Mouse (Mus musculus) WW6 (cell line): ENCODE data around the gene Mrpl21.

ENCODE experiments used
- DNase-seq: peaks from one replicate; pipeline ENCODE4 v3.0.0-alpha.2; 2013; ENCODE audit warnings: low read depth, low spot score

Gene Mrpl21

GRCm38 (mm10) chr19:3282572-3283467 is at the start of gene Mrpl21, which contains the start of gene Ighmbp2:
Gene Mrpl21, plus strand, starts transcription at chr19:3282901.
Gene Ighmbp2, minus strand, starts transcription at chr19:3283017.
- peak; percentile 80 for DNase-seq

- DNase-seq: no peak
Observed at GRCm38 (mm10) chr19:3260016-3260415, 22.7 kb upstream of the Mrpl21 start.

- DNase-seq: no peak
Observed at GRCm38 (mm10) chr19:3260591-3260990, 22.1 kb upstream of the Mrpl21 start.

DNA sequence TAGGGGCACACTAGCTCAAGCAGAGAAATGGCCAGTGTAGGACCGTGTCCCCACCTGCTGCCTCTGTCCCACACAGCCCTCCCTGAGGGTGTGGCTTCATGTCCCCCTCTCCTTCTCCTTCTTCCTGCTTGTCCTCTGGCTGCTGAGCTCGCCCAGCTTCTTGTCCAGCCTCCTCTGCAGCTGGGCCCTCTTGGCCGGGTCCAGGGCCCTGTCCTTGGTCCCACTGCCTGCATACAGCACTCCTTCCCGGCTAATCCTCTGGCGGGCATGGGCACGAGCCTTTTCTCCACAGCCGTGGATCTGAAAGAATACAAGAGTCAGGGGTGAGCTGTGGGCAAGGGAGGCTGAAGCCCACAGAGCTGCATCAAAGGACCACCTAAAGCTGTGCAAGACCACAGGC is 21.4 kb upstream of the Mrpl21 start:
- no peak for DNase-seq

- no peak for DNase-seq
Observed at GRCm38 (mm10) chr19:3261764-3262525, 20.8 kb upstream of the Mrpl21 start.

DNA sequence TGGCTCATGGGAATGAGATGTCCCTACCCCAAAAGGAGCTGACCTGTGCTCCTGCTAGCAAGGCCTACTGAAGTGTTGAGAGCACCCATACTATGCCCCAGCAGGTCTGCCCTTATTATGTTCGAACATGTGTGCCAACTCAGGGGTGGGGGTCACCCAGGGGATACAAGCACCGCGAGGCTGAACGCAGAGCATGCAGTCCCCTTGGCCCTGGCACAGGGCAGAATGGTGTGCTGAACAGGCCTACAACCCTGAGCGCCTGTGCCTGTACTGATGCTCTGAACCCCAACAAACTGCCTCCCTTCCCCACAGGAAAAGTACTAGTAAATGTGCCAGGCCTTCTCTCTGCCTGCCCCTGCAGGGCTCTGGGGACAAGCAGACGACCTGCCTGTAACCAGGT is 18.4 kb upstream of the Mrpl21 start:
- DNase-seq: no peak

- no peak for DNase-seq
Observed at GRCm38 (mm10) chr19:3265180-3265579, 17.5 kb upstream of the Mrpl21 start.

GRCm38 (mm10) chr19:3266136-3266535 is 16.6 kb upstream of the Mrpl21 start:
- DNase-seq: no peak

- no peak for DNase-seq
Observed at GRCm38 (mm10) chr19:3266676-3267075, 16.0 kb upstream of the Mrpl21 start.

DNA sequence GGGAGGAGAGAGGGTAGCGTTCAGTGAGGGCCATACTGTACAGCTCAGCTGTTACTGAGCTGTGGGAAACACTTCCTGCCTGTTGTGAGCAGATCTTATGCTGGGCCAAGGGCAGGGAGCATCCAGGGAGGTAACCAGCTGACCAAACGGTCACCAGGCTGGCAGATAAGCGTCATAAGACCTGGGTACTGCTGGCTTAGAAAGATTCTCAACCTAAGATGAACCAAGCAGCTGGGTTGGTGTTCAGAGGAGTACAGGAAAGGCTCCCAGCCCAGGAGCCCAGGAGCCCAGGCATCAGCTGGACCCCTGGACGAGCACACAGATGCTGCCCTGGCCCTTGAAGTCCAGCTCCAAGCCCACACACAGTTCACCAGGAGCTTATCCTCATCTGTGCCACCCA is 15.4 kb upstream of the Mrpl21 start:
- DNase-seq: no peak

GRCm38 (mm10) chr19:3268218-3268980 is 14.3 kb upstream of the Mrpl21 start:
- DNase-seq: no peak

- DNase-seq: no peak
Observed at GRCm38 (mm10) chr19:3269279-3269678, 13.4 kb upstream of the Mrpl21 start.

- no peak for DNase-seq
Observed at GRCm38 (mm10) chr19:3269803-3270202, 12.9 kb upstream of the Mrpl21 start.

DNA sequence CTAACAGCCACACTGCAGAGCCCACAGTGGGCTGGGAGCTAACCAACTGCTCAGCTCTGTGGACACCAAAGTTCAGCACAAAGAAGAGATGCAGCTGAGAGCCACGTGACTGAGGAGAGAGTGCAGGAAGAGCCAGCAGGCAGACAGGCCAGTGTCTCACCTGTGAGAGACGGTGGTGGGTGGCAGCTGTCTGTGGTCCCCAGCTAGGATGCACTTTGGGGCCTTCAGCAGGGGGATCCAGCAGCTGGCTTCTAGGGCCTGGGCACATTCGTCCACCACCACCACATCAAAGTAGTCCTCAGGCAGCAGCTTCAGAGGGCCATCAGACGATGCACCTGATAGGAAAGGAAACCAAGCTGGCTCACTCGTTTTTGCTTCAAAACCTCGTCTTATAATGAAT is 11.3 kb upstream of the Mrpl21 start:
- DNase-seq: no peak

DNA sequence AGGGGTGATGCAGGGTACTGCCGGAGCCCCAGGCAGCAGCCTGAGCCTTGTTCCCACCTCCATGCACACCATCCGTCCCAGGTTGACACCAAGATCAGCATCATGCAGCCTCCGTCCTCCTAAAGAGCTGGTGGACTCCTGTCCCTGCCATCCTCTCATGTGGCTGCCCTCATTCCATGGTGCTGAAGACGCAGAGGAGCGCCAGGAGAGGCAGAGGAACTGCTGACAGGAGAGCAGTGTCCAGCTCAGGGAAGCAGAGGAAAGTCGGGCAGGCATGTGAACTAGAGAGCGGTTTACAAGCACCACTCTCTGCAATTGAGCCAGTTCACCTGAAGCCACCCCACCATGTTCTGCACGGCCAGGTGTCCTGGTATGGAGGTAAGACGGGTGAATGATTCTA is 9.4 kb upstream of the Mrpl21 start:
- DNase-seq: no peak

GRCm38 (mm10) chr19:3275744-3276365 is 6.8 kb upstream of the Mrpl21 start:
- no peak for DNase-seq

DNA sequence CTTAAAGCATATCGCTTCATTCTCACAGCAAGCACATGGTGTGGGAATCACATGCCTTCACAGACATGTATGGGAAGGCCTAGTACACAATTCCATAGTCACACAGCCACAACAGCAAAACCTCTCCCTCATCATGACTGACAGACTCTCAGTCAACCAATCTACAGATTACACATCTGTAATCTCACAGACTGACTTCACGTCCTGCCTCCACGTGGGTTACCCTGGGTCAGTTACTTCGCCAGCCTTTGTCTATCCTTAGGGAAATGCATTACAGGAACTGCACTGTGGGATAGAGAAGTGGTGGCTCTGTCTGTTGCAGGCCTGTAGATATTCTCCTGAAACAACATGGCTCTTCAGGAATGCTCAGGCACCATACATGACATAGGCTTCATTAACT is 815 bp upstream of the Mrpl21 start:
- DNase-seq: no peak

DNA sequence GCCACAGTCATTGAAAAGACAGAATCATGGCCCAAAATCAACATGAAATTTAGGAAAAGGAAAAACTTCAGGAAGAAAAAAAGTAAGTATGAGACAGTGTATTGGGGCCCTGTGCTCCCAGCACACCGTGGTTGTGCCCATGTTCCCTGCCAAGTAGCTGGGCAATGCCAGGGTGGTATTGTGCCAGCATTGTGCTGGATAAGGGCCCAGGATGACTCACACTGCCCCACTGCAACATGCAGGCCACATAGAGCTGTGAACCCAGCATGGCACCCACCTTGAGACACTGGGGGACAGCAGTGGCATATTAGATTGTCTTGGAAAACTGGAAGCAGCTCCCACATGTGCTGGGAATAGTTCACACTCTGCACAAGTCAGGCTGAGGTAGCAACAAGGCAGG is 6.3 kb downstream of the Mrpl21 start:
- DNase-seq: no peak

- DNase-seq: peak; percentile 26
Observed at GRCm38 (mm10) chr19:3292028-3292427, 9.3 kb downstream of the Mrpl21 start.

- DNase-seq: no peak
Observed at GRCm38 (mm10) chr19:3292993-3293392, 10.3 kb downstream of the Mrpl21 start.

DNA sequence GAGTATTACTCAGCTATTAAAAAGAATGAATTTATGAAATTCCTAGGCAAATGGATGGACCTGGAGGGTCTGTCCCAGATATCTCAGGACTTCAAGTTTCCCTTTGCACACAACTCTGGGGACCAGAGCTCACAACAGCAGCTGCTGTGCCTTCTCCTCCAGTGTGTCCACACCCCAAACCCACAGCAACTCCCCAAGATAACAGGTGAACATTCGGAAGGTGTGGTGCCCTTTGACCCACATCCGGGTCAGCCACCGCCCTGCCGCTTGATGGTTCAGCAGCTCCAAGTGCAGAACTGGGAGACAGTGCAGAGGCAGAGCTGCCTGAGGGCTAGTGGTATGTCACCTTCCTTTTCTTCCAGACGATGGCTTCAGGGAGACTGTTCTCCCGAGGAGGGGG is 12.5 kb downstream of the Mrpl21 start:
- no peak for DNase-seq

- no peak for DNase-seq
Observed at GRCm38 (mm10) chr19:3297034-3297433, 14.3 kb downstream of the Mrpl21 start.
